Mouse (Mus musculus) neural tube, embryonic 11.5 days (tissue): ENCODE measurements around the gene Brinp1. TPM values are rescaled to one million over a fixed set of nuclear protein-coding genes. Genes with fewer than 3 reads are reported as not detected.
"Not testable (repeated sequence)": the region's sequence is repeated elsewhere in the genome, so short reads cannot be mapped to it uniquely, and the experiment has no call there.

ENCODE experiments used
- ATAC-seq: fragments of 200-750 bp; cut with Nextera tagmentation; 2 replicates; pipeline ENCODE4 v1.8.0; 2017; ENCODE audit warnings: moderate number of reproducible peaks, mild to moderate bottlenecking, moderate TSS enrichment, moderate library complexity; ENCODE audit not compliant: insufficient read depth, low FRiP score, low TSS enrichment
- DNase-seq: peaks from one replicate; pipeline ENCODE4 v3.0.0-alpha.2; 2015; ENCODE audit warnings: low spot score
- H3K27ac ChIP-seq: fragments of 300-500 bp; sonication (generic); 2 replicates; pipeline ENCODE4 v1.5.1; 2014; ENCODE audit warnings: low read depth, mild to moderate bottlenecking, low read length
- H3K27me3 ChIP-seq: fragments of 300-500 bp; sonication (generic); 2 replicates; pipeline ENCODE4 v1.6.1; 2014; ENCODE audit warnings: mild to moderate bottlenecking, low read length, mixed read lengths; ENCODE audit not compliant: control insufficient read depth, insufficient read depth
- H3K36me3 ChIP-seq: fragments of 300-500 bp; sonication (generic); 2 replicates; pipeline ENCODE4 v1.6.1; 2014; ENCODE audit warnings: mild to moderate bottlenecking, low read length, moderate library complexity, mixed read lengths; ENCODE audit not compliant: control insufficient read depth, insufficient read depth
- H3K4me1 ChIP-seq: fragments of 300-500 bp; sonication (generic); 2 replicates; pipeline ENCODE4 v1.6.1; 2014; ENCODE audit warnings: low read length, mixed read lengths; ENCODE audit not compliant: control insufficient read depth, insufficient read depth
- H3K4me2 ChIP-seq: fragments of 300-500 bp; sonication (generic); 2 replicates; pipeline ENCODE4 v1.6.1; 2014; ENCODE audit warnings: low read depth, mild to moderate bottlenecking, moderate library complexity
- H3K4me3 ChIP-seq: fragments of 300-500 bp; sonication (generic); 2 replicates; pipeline ENCODE4 v1.5.1; 2014; ENCODE audit warnings: low read depth, low read length
- H3K9ac ChIP-seq: fragments of 300-500 bp; sonication (generic); 2 replicates; pipeline ENCODE4 v1.6.1; 2014; ENCODE audit warnings: mild to moderate bottlenecking, low read length
- H3K9me3 ChIP-seq: fragments of 300-500 bp; sonication (generic); 2 replicates; pipeline ENCODE4 v1.6.1; 2016; ENCODE audit warnings: low read length; ENCODE audit not compliant: control insufficient read depth
- WGBS: fragments of 180-500 bp; shearing (Covaris S2); extraction: QIAGEN DNeasy Blood & Tissue Kit; methylation state at CpG from one replicate; pipeline ENCODE4 v1.1.7; 2014; 5-methylcytosine and 5-hydroxymethylcytosine counted together
- polyA plus RNA-seq: library from polyadenylated mRNA; unstranded; fragments of >200 nt; fragmentation: Nextera tagmentation; extraction: Ambion mirVana; gene quantifications from 2 replicates; pipeline ENCODE4 v1.2.1, GENCODE M21; 2014

The Brinp1 gene
- polyA plus RNA-seq, 1 experiment from 2014 or later: 11.9 TPM

DNA sequence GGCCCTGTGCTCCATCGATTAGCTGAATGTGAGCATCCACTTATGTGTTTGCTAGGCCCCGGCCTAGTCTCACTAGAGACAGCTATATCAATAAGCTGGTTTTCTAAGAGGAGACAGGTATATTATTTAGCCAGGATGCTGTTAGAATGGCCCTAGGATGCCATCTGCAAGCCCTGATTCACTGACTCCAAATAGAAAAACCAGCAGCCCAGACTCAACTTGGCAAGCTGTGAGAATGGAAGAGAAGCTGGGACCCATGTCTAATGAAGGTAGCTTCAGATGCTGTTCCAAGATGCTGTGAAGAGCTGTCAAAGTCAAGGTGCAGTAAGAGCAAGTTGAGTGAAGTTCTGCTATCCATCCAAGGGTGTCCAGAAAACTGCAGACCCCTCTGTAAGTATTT is 89.5 kb downstream of the Brinp1 start:
- no peak for ATAC-seq
- Histone ChIP-seq H3K36me3 (no peaks in the 10 kb centered on the region), H3K4me1 (no peaks in the 10 kb centered on the region), H3K9ac (no peak overlapping the region), H3K27ac (no peak overlapping the region), H3K4me2 (no peak overlapping the region), H3K9me3 (no peaks in the 10 kb centered on the region), H3K4me3 (no peak overlapping the region), H3K27me3 (no peaks in the 10 kb centered on the region)
- 92% methylated on average over 2 of the region's 2 CpGs for WGBS
- no peak for DNase-seq

GRCm38 (mm10) chr4:68856868-68857267 is 97.3 kb downstream of the Brinp1 start:
- H3K27me3 ChIP-seq: no peaks in the 10 kb centered on the region
- no peak overlapping the region for H3K4me2 ChIP-seq
- H3K9me3 ChIP-seq: no peaks in the 10 kb centered on the region
- H3K27ac ChIP-seq: no peak overlapping the region
- no peak overlapping the region for H3K4me3 ChIP-seq
- ATAC-seq (no peak), DNase-seq (no peak)
- 46% methylated on average over 1 of the region's 1 CpGs for WGBS
- H3K9ac ChIP-seq: no peak overlapping the region
- H3K4me1 ChIP-seq: no peaks in the 10 kb centered on the region
- H3K36me3 ChIP-seq: no peaks in the 10 kb centered on the region

DNA sequence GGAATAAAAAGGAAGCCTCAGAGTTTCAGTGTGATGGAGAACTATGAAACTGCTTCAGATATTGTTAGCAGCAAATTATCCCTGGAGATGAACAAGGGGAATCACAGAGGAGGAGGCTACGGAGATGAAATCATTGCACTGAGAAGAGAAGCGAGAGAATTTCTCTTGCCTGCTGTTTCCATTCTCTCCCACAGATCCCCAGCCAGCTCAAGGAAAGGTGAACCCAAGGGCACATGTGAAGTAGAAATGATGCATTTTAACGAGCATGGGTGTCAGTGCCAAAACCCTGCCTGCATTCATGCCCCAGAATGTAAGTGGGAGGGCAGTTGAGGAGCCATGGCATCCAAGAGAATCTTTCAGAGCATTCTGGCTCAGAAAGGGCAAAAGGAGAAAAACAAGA is 104.5 kb downstream of the Brinp1 start:
- WGBS: 83% methylated on average over 3 of the region's 3 CpGs
- Histone ChIP-seq H3K36me3 (no peaks in the 10 kb centered on the region), H3K9me3 (no peaks in the 10 kb centered on the region), H3K27ac (no peak overlapping the region), H3K27me3 (no peaks in the 10 kb centered on the region), H3K4me2 (no peak overlapping the region), H3K4me3 (no peak overlapping the region), H3K4me1 (no peaks in the 10 kb centered on the region), H3K9ac (no peak overlapping the region)
- no peak for ATAC-seq
- no peak for DNase-seq

GRCm38 (mm10) chr4:68846976-68847375 is 107.2 kb downstream of the Brinp1 start:
- Histone ChIP-seq H3K27me3 (no peaks in the 10 kb centered on the region), H3K9ac (no peak overlapping the region), H3K4me3 (no peak overlapping the region), H3K9me3 (no peaks in the 10 kb centered on the region), H3K4me2 (no peak overlapping the region), H3K4me1 (no peaks in the 10 kb centered on the region), H3K27ac (no peak overlapping the region), H3K36me3 (no peaks in the 10 kb centered on the region)
- ATAC-seq (no peak), DNase-seq (no peak)
- 72% methylated on average over 1 of the region's 1 CpGs for WGBS

- no peak overlapping the region for H3K4me3 ChIP-seq
- peak; percentile 40 for DNase-seq
- H3K4me2 ChIP-seq: no peak overlapping the region
- H3K4me1 ChIP-seq: no peaks in the 10 kb centered on the region
- no peaks in the 10 kb centered on the region for H3K27me3 ChIP-seq
- H3K9ac ChIP-seq: no peak overlapping the region
- H3K27ac ChIP-seq: no peak overlapping the region
- 57% methylated on average over 3 of the region's 3 CpGs for WGBS
- no peaks in the 10 kb centered on the region for H3K36me3 ChIP-seq
- no peak for ATAC-seq
- no peaks in the 10 kb centered on the region for H3K9me3 ChIP-seq
Observed at GRCm38 (mm10) chr4:68845964-68846363, 108.2 kb downstream of the Brinp1 start.

DNA sequence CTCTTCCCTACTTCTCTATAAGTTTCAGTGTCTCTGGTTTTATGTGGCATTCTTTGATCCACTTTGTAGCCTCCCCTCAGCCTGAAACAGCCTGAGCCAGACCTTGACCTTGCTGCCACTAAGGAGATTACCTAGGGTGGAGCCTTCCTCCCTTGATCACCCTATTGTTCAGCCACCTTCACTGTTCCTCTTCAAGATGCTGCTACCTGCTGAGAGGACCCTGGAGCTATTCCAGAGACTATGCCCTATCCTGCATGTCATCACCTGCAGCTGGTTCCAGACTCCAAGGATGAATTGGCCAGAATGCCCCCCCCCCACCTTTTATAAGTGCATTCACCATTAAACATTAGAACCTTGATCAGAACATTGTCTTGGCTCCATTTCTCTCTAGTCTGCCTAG is 140.2 kb downstream of the Brinp1 start:
- not testable (repeated sequence) for H3K4me2 ChIP-seq, H3K4me3 ChIP-seq, H3K36me3 ChIP-seq, H3K4me1 ChIP-seq, H3K27me3 ChIP-seq, DNase-seq, H3K27ac ChIP-seq, H3K9ac ChIP-seq, ATAC-seq, H3K9me3 ChIP-seq

DNA sequence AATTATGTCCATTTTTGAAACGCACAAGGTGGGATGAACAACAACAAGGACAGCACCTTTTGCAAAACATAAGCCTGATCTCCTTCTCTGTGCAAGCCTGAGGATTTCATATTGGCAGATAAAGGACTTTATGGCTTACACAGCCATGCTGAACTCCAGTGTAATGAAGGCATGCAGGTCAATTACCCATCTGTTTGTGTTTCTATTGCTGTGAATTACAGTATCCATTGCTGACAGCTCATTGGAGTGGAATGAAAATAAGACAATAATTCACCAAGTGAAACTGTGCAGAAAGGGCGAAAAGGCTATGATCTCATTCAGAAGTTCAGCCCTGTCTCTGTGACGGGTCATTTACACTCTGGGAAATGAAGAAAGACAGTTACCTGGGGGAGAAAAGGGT is 147.7 kb downstream of the Brinp1 start:
- Histone ChIP-seq H3K9ac (no peak overlapping the region), H3K4me3 (no peak overlapping the region), H3K36me3 (no peaks in the 10 kb centered on the region), H3K27me3 (no peaks in the 10 kb centered on the region), H3K27ac (no peak overlapping the region), H3K4me2 (no peak overlapping the region), H3K9me3 (no peaks in the 10 kb centered on the region), H3K4me1 (no peaks in the 10 kb centered on the region)
- ATAC-seq (no peak), DNase-seq (no peak)
- WGBS: 68% methylated on average over 3 of the region's 3 CpGs

GRCm38 (mm10) chr4:68801923-68802855 is 152.0 kb downstream of the Brinp1 start:
- ATAC-seq (peak; percentile 27; the same call in 1 of the 2 replicates), DNase-seq (no peak)
- no peak overlapping the region for H3K9ac ChIP-seq
- H3K9me3 ChIP-seq: no peaks in the 10 kb centered on the region
- H3K27ac ChIP-seq: no peak overlapping the region
- H3K4me3 ChIP-seq: no peak overlapping the region
- WGBS: 46% methylated on average over 6 of the region's 6 CpGs
- no peaks in the 10 kb centered on the region for H3K36me3 ChIP-seq
- H3K27me3 ChIP-seq: no peaks in the 10 kb centered on the region
- H3K4me2 ChIP-seq: no peak overlapping the region
- no peaks in the 10 kb centered on the region for H3K4me1 ChIP-seq

DNA sequence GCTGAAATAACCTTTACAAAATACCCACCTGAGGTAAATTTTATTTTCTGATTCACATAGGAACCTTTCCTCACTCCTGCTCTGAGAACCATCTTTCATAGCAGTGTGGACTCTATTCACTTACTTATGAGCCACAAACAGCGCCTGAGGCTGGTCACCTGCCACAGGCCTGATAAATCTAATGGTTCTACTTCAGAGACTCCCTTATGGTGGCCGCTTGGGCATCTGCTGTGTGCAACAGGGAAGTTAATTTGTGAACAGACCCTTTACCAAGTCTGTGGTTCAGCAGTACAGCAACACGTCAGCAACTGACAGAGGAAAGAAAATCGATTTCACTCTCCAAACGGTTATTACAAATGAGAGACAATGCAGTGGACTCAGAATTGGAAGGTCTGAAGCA is 164.2 kb downstream of the Brinp1 start:
- 66% methylated on average over 5 of the region's 5 CpGs for WGBS

More for the DNA sequence above, 164.2 kb downstream of the Brinp1 start:
- Histone ChIP-seq H3K27me3 (no peaks in the 10 kb centered on the region), H3K9me3 (no peaks in the 10 kb centered on the region), H3K4me1 (no peaks in the 10 kb centered on the region), H3K27ac (no peak overlapping the region), H3K9ac (no peak overlapping the region), H3K36me3 (no peaks in the 10 kb centered on the region), H3K4me3 (no peak overlapping the region), H3K4me2 (no peak overlapping the region)
- no peak for ATAC-seq
- DNase-seq: no peak
